Mouse (Mus musculus): ENCODE results near the gene Nudt3.

The Nudt3 gene

GRCm38 (mm10) chr17:27547253-27547868 lies 75.9 kb downstream of the Nudt3 start:
- no peak for DNase-seq (ENCODE audit: low spot score in 2 of 2)

- no peak for DNase-seq (ENCODE audit: low spot score in 2 of 2)
Observed at GRCm38 (mm10) chr17:27546574-27547085, 76.7 kb downstream of the Nudt3 start.

GRCm38 (mm10) chr17:27545991-27546390 lies 77.3 kb downstream of the Nudt3 start:
- DNase-seq (ENCODE audit: low spot score in 2 of 2): no peak

GRCm38 (mm10) chr17:27544551-27544950 lies 78.7 kb downstream of the Nudt3 start:
- DNase-seq (ENCODE audit: low spot score in 2 of 2): no peak

GRCm38 (mm10) chr17:27541984-27542383 lies 81.3 kb downstream of the Nudt3 start:
- no peak for DNase-seq (ENCODE audit: low spot score in 2 of 2)

- no peak for DNase-seq (ENCODE audit: low spot score in 2 of 2)
Observed at GRCm38 (mm10) chr17:27541261-27541660, 82.0 kb downstream of the Nudt3 start.

- DNase-seq (ENCODE audit: low spot score in 2 of 2): peak; percentile 81 to 87
Observed at GRCm38 (mm10) chr17:27534718-27535117, 88.6 kb downstream of the Nudt3 start.

- no peak for DNase-seq (ENCODE audit: low spot score in 2 of 2)
Observed at GRCm38 (mm10) chr17:27533354-27533753, 89.9 kb downstream of the Nudt3 start.

GRCm38 (mm10) chr17:27532095-27532494 lies 91.2 kb downstream of the Nudt3 start:
- DNase-seq (ENCODE audit: low spot score in 2 of 2): no peak

All from natural killer cell, adult 2 months (primary cell).